In the genomic region with DNA sequence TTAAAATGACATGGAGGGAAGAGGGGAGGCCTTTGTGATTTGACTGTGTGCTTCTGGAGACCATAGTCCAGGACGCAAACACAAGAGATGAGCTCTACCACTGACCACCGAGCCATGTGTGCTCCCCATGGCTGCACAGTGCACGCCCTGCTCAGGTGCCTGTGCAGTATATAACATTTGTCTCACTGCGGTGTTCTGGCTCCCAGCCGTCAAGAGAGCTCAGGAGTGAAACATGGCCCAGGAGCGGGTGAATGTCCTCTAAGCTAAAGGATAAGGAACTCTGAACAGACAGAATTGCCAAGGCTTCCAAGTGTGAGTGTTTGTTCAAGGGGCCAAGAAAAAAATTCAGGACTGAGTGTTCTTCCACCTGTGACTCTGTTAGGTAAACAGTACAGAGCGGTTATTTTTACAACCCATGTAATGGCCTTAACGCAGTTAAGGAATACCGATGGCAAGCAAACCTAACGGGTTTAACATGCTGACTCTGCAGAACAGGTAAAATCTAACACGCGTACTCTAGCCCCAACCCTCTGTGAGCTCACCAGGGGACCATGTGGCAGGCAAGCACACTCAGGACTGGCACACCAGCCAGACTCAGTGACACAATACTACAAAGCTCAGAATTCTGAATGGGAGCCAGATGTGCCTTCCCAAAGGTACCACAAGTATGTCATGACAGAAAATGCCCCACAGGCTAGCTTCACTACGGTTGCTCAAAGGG, we compare ENCODE assay signal across 8 mouse cellular contexts. TPM values are rescaled to one million over a fixed set of nuclear protein-coding genes. Genes with fewer than 3 reads are reported as not detected.
A peak's percentile ranks its signal among the peaks of the same experiment; 100 is the strongest.
DNase-seq lines count a peak whose midpoint lies in the region; ATAC-seq and TF ChIP-seq lines count a peak whose summit lies in the region.

No protein-coding gene starts in this region.

- no peak for TF ChIP-seq POLR2A in liver, adult 2 months (IDR thresholded peaks at IDR 0.05; ENCODE audit: extremely low read depth, insufficient read depth, low read length)

- H3K4me3 ChIP-seq in embryonic facial prominence, embryonic 13.5 days = no peak overlapping the region
- H3K4me3 ChIP-seq in embryonic facial prominence, embryonic 10.5 days = no peak overlapping the region
- H3K4me3 ChIP-seq in liver, adult 2 months (ENCODE audit: insufficient read depth, low read depth, low read length) = no peak overlapping the region
- H3K4me3 ChIP-seq in liver, embryonic 12.5 days = no peak overlapping the region
- no peak overlapping the region for H3K4me3 ChIP-seq in limb, embryonic 12.5 days (replicated peaks)

- intact Hi-C loops in left cerebral cortex, postnatal 14 days (cut with DNase I) = no loop called here

- no peaks in the 10 kb centered on the region; the same call in 1 of the 2 replicates for H3K9me3 ChIP-seq in embryonic facial prominence, embryonic 13.5 days
- no peaks in the 10 kb centered on the region; the same call in 1 of the 2 replicates for H3K9me3 ChIP-seq in embryonic facial prominence, embryonic 10.5 days
- H3K9me3 ChIP-seq in liver, embryonic 12.5 days (replicated peaks) = no peaks in the 10 kb centered on the region
- H3K9me3 ChIP-seq in limb, embryonic 12.5 days = no peaks in the 10 kb centered on the region

- no peaks in the 10 kb centered on the region for H3K27me3 ChIP-seq in embryonic facial prominence, embryonic 13.5 days
- H3K27me3 ChIP-seq in embryonic facial prominence, embryonic 10.5 days (replicated peaks; ENCODE audit: low read depth, poor library complexity, severe bottlenecking) = no peaks in the 10 kb centered on the region
- H3K27me3 ChIP-seq in liver, adult 2 months (ENCODE audit: control insufficient read depth, insufficient read depth, low read length) = no peaks in the 10 kb centered on the region
- no peaks in the 10 kb centered on the region for H3K27me3 ChIP-seq in liver, embryonic 12.5 days (replicated peaks)
- no peaks in the 10 kb centered on the region for H3K27me3 ChIP-seq in limb, embryonic 12.5 days

- peaks cover 37% of the 10 kb centered on the region for H3K4me1 ChIP-seq in embryonic facial prominence, embryonic 13.5 days
- H3K4me1 ChIP-seq in embryonic facial prominence, embryonic 10.5 days = peaks cover 27% of the 10 kb centered on the region
- H3K4me1 ChIP-seq in liver, adult 2 months (ENCODE audit: control insufficient read depth, insufficient read depth, low read length) = peaks cover 46% of the 10 kb centered on the region
- peaks cover 40% of the 10 kb centered on the region for H3K4me1 ChIP-seq in liver, embryonic 12.5 days
- H3K4me1 ChIP-seq in limb, embryonic 12.5 days (replicated peaks) = peaks cover 48% of the 10 kb centered on the region

- WGBS in embryonic facial prominence, embryonic 13.5 days = 66% methylated on average over 13 of the region's 13 CpGs
- 78% methylated on average over 13 of the region's 13 CpGs for WGBS in embryonic facial prominence, embryonic 10.5 days
- WGBS in liver, adult 2 months = 29% methylated on average over 13 of the region's 13 CpGs
- 80% methylated on average over 13 of the region's 13 CpGs for whole genome bisulfite sequencing in liver, embryonic 12.5 days (ENCODE audit: insufficient replicate concordance)
- 50% methylated on average over 13 of the region's 13 CpGs for WGBS in limb, embryonic 12.5 days

- ATAC-seq in embryonic facial prominence, embryonic 13.5 days (ENCODE audit: insufficient number of reproducible peaks, insufficient read depth, low FRiP score, low TSS enrichment, low read depth) = no peak
- no peak for ATAC-seq in liver, embryonic 12.5 days
- ATAC-seq in limb, embryonic 12.5 days (ENCODE audit: insufficient number of reproducible peaks, insufficient read depth, low FRiP score, low TSS enrichment, low read depth) = no peak

- no peak for TF ChIP-seq CTCF in liver, adult 2 months (IDR thresholded peaks at IDR 0.05; ENCODE audit: low read depth, low read length)

- peaks cover 21% of the 10 kb centered on the region for H3K36me3 ChIP-seq in embryonic facial prominence, embryonic 13.5 days
- peaks cover 47% of the 10 kb centered on the region for H3K36me3 ChIP-seq in embryonic facial prominence, embryonic 10.5 days (replicated peaks)
- H3K36me3 ChIP-seq in liver, adult 2 months (ENCODE audit: control insufficient read depth, insufficient read depth, low read length) = peaks cover 9% of the 10 kb centered on the region; the same call in 1 of the 2 replicates
- peaks cover 29% of the 10 kb centered on the region for H3K36me3 ChIP-seq in liver, embryonic 12.5 days
- H3K36me3 ChIP-seq in limb, embryonic 12.5 days = peaks cover 31% of the 10 kb centered on the region

- DNase-seq in embryonic facial prominence, embryonic 10.5 days (ENCODE audit: low spot score) = no peak
- DNase-seq in liver, adult 2 months (ENCODE audit: extremely low read depth, low read depth, low spot score) = peak; percentile 90
- peak; percentile 59 for DNase-seq in cerebellum, adult 11 months
- DNase-seq in left cerebral cortex, postnatal 14 days (ENCODE audit: low spot score in 2 of 2) = no peak
- no peak for DNase-seq in ovary, adult 18-20 months (ENCODE audit: low spot score)

- H3K9ac ChIP-seq in embryonic facial prominence, embryonic 13.5 days = no peak overlapping the region
- H3K9ac ChIP-seq in liver, adult 2 months (ENCODE audit: low read depth, low read length) = no peak overlapping the region
- no peak overlapping the region for H3K9ac ChIP-seq in liver, embryonic 12.5 days
- no peak overlapping the region for H3K9ac ChIP-seq in limb, embryonic 12.5 days (replicated peaks)

- H3K4me2 ChIP-seq in embryonic facial prominence, embryonic 13.5 days = no peak overlapping the region
- no peak overlapping the region for H3K4me2 ChIP-seq in liver, embryonic 12.5 days
- H3K4me2 ChIP-seq in limb, embryonic 12.5 days = 0 out of 2 replicates have a peak overlapping the region, but pooled peaks have one; percentile 1

- H3K79me2 ChIP-seq in liver, adult 2 months (ENCODE audit: control insufficient read depth, insufficient read depth, low read length) = peaks cover 33% of the 10 kb centered on the region

- H3K27ac ChIP-seq in embryonic facial prominence, embryonic 13.5 days = peak overlapping the region; percentile 22; the same call in 1 of the 2 replicates
- H3K27ac ChIP-seq in embryonic facial prominence, embryonic 10.5 days (replicated peaks) = no peak overlapping the region
- H3K27ac ChIP-seq in liver, adult 2 months (replicated peaks; ENCODE audit: insufficient read depth, low read depth, low read length) = peak overlapping the region; percentile 14
- no peak overlapping the region for H3K27ac ChIP-seq in liver, embryonic 12.5 days
- H3K27ac ChIP-seq in limb, embryonic 12.5 days = peak overlapping the region; percentile 59; the same call in 1 of the 2 replicates

RNA-seq across cellular contexts. Expression of a gene that starts 21.4 kb away (rescaled TPM):
- 23.2 and 25.5 TPM in 2 replicates for polyA plus RNA-seq in embryonic facial prominence, embryonic 13.5 days (2015; fragmentation: Nextera tagmentation; extraction: Ambion mirVana)
- polyA plus RNA-seq in embryonic facial prominence, embryonic 10.5 days (2016; fragmentation: Nextera tagmentation; extraction: Ambion mirVana) = 18.0 and 18.4 TPM in 2 replicates
- total RNA-seq in liver, adult 2 months (2014; rRNA removed) = 15.4 and 18.1 TPM in 2 replicates
- 7.2 and 7.5 TPM in 2 replicates for polyA plus RNA-seq in liver, adult 2 months (2012; rRNA removed)
- polyA plus RNA-seq in liver, embryonic 12.5 days (2016; fragmentation: Nextera tagmentation; extraction: Ambion mirVana) = 12.3 and 12.8 TPM in 2 replicates
- polyA plus RNA-seq in limb, embryonic 12.5 days (2016; fragmentation: Nextera tagmentation; extraction: Ambion mirVana) = 40.6 and 41.5 TPM in 2 replicates
- total RNA-seq in left cerebral cortex, postnatal 14 days (2021) = 10 to 100 TPM; 22.8 to 24.6 TPM

Comparison
In these comparisons a context has a peak if more than half of its experiments do, and no peak if none do; other contexts are left out.
1. H3K27ac ChIP-seq: peak in embryonic facial prominence, embryonic 13.5 days (single experiment), liver, adult 2 months (single experiment) and limb, embryonic 12.5 days (single experiment); none in embryonic facial prominence, embryonic 10.5 days (single experiment) and liver, embryonic 12.5 days (single experiment).
2. DNase-seq: peak in liver, adult 2 months (single experiment) and cerebellum, adult 11 months (single experiment); none in embryonic facial prominence, embryonic 10.5 days (single experiment), left cerebral cortex, postnatal 14 days (0 of 2) and ovary, adult 18-20 months (single experiment).